Comparison of ENCODE assay signal across 18 mouse cellular contexts in the genomic region with DNA sequence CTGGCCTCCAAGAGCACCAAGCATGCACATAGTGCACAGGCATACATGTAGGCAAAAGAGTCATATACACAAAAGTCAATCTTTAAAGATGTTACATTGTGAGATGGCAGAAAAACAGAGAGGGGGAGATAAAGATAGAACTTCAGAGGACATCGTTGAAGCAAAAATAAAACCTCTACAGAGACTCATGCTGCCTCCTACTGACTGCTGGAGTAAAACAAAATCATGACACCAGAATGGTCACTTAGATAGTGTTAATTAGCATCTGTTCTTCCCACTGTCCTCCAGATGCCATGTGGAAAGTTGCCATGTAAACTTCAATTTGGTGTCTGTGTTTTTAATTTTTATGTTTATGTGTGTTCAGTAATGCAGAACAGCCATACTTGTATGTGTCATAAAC. TPM values are rescaled to one million over a fixed set of nuclear protein-coding genes. Genes with fewer than 3 reads are reported as not detected.
A peak's percentile ranks its signal among the peaks of the same experiment; 100 is the strongest.
DNase-seq lines count a peak whose midpoint lies in the region; ATAC-seq and TF ChIP-seq lines count a peak whose summit lies in the region.
"Had no signal": no experiment of that assay in that cellular context is flagged by ENCODE, and none has a peak within 500 bp of the region (broad histone marks: within the 10 kb centered on the region; RNA-seq: fewer than 3 reads in every experiment).

No protein-coding gene starts in this region.

- no peaks in the 10 kb centered on the region for H3K27me3 ChIP-seq in heart, postnatal 0 days (ENCODE audit: control insufficient read depth, insufficient read depth, low read length)
- H3K27me3 ChIP-seq in liver, embryonic 14.5 days (ENCODE audit: control insufficient read depth, insufficient read depth, low read length) = no peaks in the 10 kb centered on the region
- H3K27me3 ChIP-seq in Patski = no peaks in the 10 kb centered on the region
- H3K27me3 ChIP-seq: embryonic facial prominence, embryonic 12.5 days; forebrain, embryonic 12.5 days; liver, embryonic 15.5 days had no signal

- H3K36me3 ChIP-seq in heart, postnatal 0 days (replicated peaks; ENCODE audit: control insufficient read depth, insufficient read depth, low read length) = no peaks in the 10 kb centered on the region
- H3K36me3 ChIP-seq in liver, embryonic 14.5 days (replicated peaks; ENCODE audit: control insufficient read depth, insufficient read depth, low read depth) = no peaks in the 10 kb centered on the region
- H3K36me3 ChIP-seq: embryonic facial prominence, embryonic 12.5 days; forebrain, embryonic 12.5 days; liver, embryonic 15.5 days had no signal

- WGBS in heart, postnatal 0 days = 10% methylated on average over 1 of the region's 1 CpGs
- WGBS in liver, embryonic 14.5 days (ENCODE audit: insufficient replicate concordance) = 37% methylated on average over 1 of the region's 1 CpGs

- no peak for DNase-seq in heart, postnatal 0 days (ENCODE audit: low spot score)
- no peak for DNase-seq in heart, adult 11 months
- no peak for DNase-seq in liver, embryonic 14.5 days (ENCODE audit: low read depth in 3 of 3, low spot score in 3 of 3)
- no peak for DNase-seq in liver
- DNase-seq in 416B (ENCODE audit: low read depth) = peak; percentile 29
- peak; percentile 34 for DNase-seq in Patski (ENCODE audit: low read depth, low spot score)
- DNase-seq in urinary bladder, postnatal 14 days (ENCODE audit: low spot score) = no peak
- DNase-seq: thymus, adult 18-20 months had no signal

- no peaks in the 10 kb centered on the region for H3K9me3 ChIP-seq in heart, postnatal 0 days (replicated peaks; ENCODE audit: control insufficient read depth, low read length)
- H3K9me3 ChIP-seq in liver, embryonic 14.5 days (ENCODE audit: control insufficient read depth, low read length) = no peaks in the 10 kb centered on the region
- H3K9me3 ChIP-seq: embryonic facial prominence, embryonic 12.5 days; forebrain, embryonic 12.5 days; liver, embryonic 15.5 days had no signal

- in situ Hi-C loops in Patski (cut with MboI; ENCODE audit: low pct_unique_long_range_greater_than_20kb) = loop anchor here (5.0 to 25.0 kb wide), 3 partner anchors 186 to 1436 kb away; no protein-coding TSS in a partner anchor

- H3K4me1 ChIP-seq in heart, postnatal 0 days (ENCODE audit: control insufficient read depth, insufficient read depth) = no peaks in the 10 kb centered on the region
- H3K4me1 ChIP-seq in liver, embryonic 14.5 days (replicated peaks; ENCODE audit: control insufficient read depth in 2 of 2, insufficient read depth in 2 of 2, low read length in 1 of 2) = no peaks in the 10 kb centered on the region
- H3K4me1 ChIP-seq: embryonic facial prominence, embryonic 12.5 days; forebrain, embryonic 12.5 days; liver, embryonic 15.5 days had no signal

- CTCF ChIA-PET in Patski (lab: Charles Lee) = no interaction called here

- POLR2A ChIA-PET in Patski (lab: Charles Lee) = no interaction called here

- peak; percentile 50 for TF ChIP-seq CTCF in heart, postnatal 0 days (IDR thresholded peaks at IDR 0.05; ENCODE audit: low read depth)
- 0 out of 2 replicates have a peak, but pooled peaks have one; percentile 5 for TF ChIP-seq CTCF in liver, embryonic 14.5 days (IDR thresholded peaks at IDR 0.05; ENCODE audit: low read depth)
- TF ChIP-seq CTCF in Patski (IDR thresholded peaks at IDR 0.05) = peak; percentile 61

- ATAC-seq in heart, postnatal 0 days (ENCODE audit: insufficient read depth, low read depth) = no peak
- ATAC-seq in liver, embryonic 14.5 days (ENCODE audit: insufficient read depth) = no peak
- peak; percentile 26 for ATAC-seq in Patski
- ATAC-seq in megakaryocyte, adult 5-6 weeks (ENCODE audit: poor library complexity, severe bottlenecking) = no peak

- no peak overlapping the region for H3K4me2 ChIP-seq in heart, postnatal 0 days (ENCODE audit: low read depth, low read length)
- H3K4me2 ChIP-seq in liver, embryonic 14.5 days (ENCODE audit: low read depth) = no peak overlapping the region
- H3K4me2 ChIP-seq: embryonic facial prominence, embryonic 12.5 days; forebrain, embryonic 12.5 days; hindbrain, embryonic 14.5 days; liver, embryonic 15.5 days; midbrain, embryonic 11.5 days had no signal

- no peak overlapping the region for H3K4me3 ChIP-seq in heart, postnatal 0 days (ENCODE audit: low read depth, low read length)
- no peak overlapping the region for H3K4me3 ChIP-seq in liver, embryonic 14.5 days (ENCODE audit: insufficient read depth in 1 of 2, low read depth in 2 of 2, low read length in 2 of 2)
- H3K4me3 ChIP-seq: embryonic facial prominence, embryonic 12.5 days; forebrain, embryonic 12.5 days; liver, embryonic 15.5 days had no signal

- H3K27ac ChIP-seq in heart, postnatal 0 days (ENCODE audit: low read depth) = 0 out of 2 replicates have a peak overlapping the region, but pooled peaks have one; percentile 7
- no peak overlapping the region for H3K27ac ChIP-seq in liver, embryonic 14.5 days
- H3K27ac ChIP-seq: embryonic facial prominence, embryonic 12.5 days; forebrain, embryonic 12.5 days; hindbrain, embryonic 14.5 days; liver, embryonic 15.5 days had no signal

- no peak overlapping the region for H3K9ac ChIP-seq in heart, postnatal 0 days (replicated peaks; ENCODE audit: low read depth, low read length)
- H3K9ac ChIP-seq in liver, embryonic 14.5 days (replicated peaks) = no peak overlapping the region
- H3K9ac ChIP-seq: embryonic facial prominence, embryonic 12.5 days; forebrain, embryonic 12.5 days; hindbrain, embryonic 14.5 days; liver, embryonic 15.5 days had no signal

- TF ChIP-seq EP300 in heart, postnatal 0 days (IDR thresholded peaks at IDR 0.05; ENCODE audit: low read depth) = no peak
- TF ChIP-seq EP300 in liver, embryonic 14.5 days (IDR thresholded peaks at IDR 0.05; ENCODE audit: low read depth) = no peak

RNA-seq across cellular contexts. Expression of a gene that starts 22.8 kb away (rescaled TPM):
- 0.92 TPM in 1 of 2 replicates, not detected in the other for total RNA-seq in heart, postnatal 0 days (2014; rRNA removed; ENCODE audit: low replicate concordance)
- 0.73 and 1.2 TPM in 2 replicates for polyA plus RNA-seq in heart, postnatal 0 days (2015; fragmentation: Nextera tagmentation; extraction: Ambion mirVana)
- polyA plus RNA-seq in liver, embryonic 14.5 days (2012; rRNA removed) = 12.4 and 16.1 TPM in 2 replicates
- 34.2 and 38.1 TPM in 2 replicates for polyA plus RNA-seq in liver, embryonic 14.5 days (2014; fragmentation: Nextera tagmentation; extraction: Ambion mirVana)
- 0.06 TPM for polyA plus RNA-seq in Patski (2021)
- total RNA-seq in megakaryocyte, adult 5-6 weeks (2015) = not detected in 2 replicates
- not detected in 2 replicates for total RNA-seq in megakaryocyte, adult 5-6 weeks (2017)
- total RNA-seq: common myeloid progenitor, adult 5-6 weeks; gastrocnemius, adult 8-10 months; layer of hippocampus, postnatal 36 days had no signal
- polyA plus RNA-seq: embryonic facial prominence, embryonic 12.5 days; forebrain, embryonic 12.5 days; limb, embryonic 11.5 days had no signal

Comparison
In these comparisons a context has a peak if more than half of its experiments do, and no peak if none do; other contexts are left out.
1. DNase-seq: peak in 416B (single experiment) and Patski (single experiment); none in heart, postnatal 0 days (single experiment), heart, adult 11 months (single experiment), liver, embryonic 14.5 days (0 of 3), liver (single experiment) and urinary bladder, postnatal 14 days (single experiment).
2. CTCF ChIP-seq: peak in every context shown above with its lines; median percentile 61 in Patski; 50 in heart, postnatal 0 days; 5 in liver, embryonic 14.5 days.